16 mouse cellular contexts compared by ENCODE assay signal in the genomic region with DNA sequence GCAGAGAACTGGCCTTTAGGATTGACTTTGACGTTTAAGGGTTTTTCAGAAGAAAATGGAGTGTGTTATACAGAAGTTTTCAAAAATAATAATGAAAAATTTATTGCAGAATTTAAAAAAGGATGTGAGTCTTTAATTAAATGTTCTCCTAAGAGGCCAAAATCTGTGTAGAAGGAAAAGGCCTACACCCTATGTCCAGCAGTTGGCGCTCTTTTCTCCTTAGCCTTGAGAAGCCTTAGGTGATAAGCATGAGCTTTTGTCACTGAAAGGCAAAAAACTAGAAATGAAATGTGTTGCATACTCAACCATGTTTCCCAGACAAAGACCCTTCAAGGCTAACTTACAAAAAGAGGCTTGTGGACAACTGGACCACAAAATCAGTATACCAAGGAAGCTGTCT.
DNase-seq lines count a peak whose midpoint lies in the region; TF ChIP-seq lines count a peak whose summit lies in the region.
"Had no signal": no experiment of that assay in that cellular context is flagged by ENCODE, and none has a peak within 500 bp of the region (broad histone marks: within the 10 kb centered on the region; RNA-seq: fewer than 3 reads in every experiment).

No protein-coding gene starts in this region.

- H3K27ac ChIP-seq in layer of hippocampus, adult 2 months = no peak overlapping the region
- H3K27ac ChIP-seq in thymus, adult 2 months (ENCODE audit: control insufficient read depth, insufficient read depth, low read length) = no peak overlapping the region
- H3K27ac ChIP-seq: embryonic facial prominence, embryonic 13.5 days; hindbrain, embryonic 12.5 days; liver, embryonic 15.5 days; macrophage; neural tube, embryonic 12.5 days had no signal

- DNase-seq in layer of hippocampus, adult 2 months (ENCODE audit: low spot score in 2 of 2) = no peak
- no peak for DNase-seq in layer of hippocampus, adult 18-20 months (ENCODE audit: low spot score in 2 of 2)
- peak; percentile 2 for DNase-seq in thymus, adult 2 months
- no peak for DNase-seq in thymus, postnatal 36 days
- peak; percentile 10 for DNase-seq in ZHBTc4 (ENCODE audit: low read depth, low spot score)
- DNase-seq in adrenal gland, postnatal 4 days (ENCODE audit: low spot score in 2 of 2) = no peak
- no peak for DNase-seq in layer of hippocampus, adult 9-10 months (ENCODE audit: low spot score)
- DNase-seq: adrenal gland, adult 8-10 months; cerebellum, adult 9-11 months; gastrocnemius, postnatal 14 days; kidney, postnatal 4 days had no signal

- TF ChIP-seq CTCF in layer of hippocampus, adult 2 months (conservative IDR thresholded peaks at IDR 0.05) = peak; percentile 56
- no peak for TF ChIP-seq CTCF in thymus, adult 2 months (IDR thresholded peaks at IDR 0.05; ENCODE audit: borderline replicate concordance, control insufficient read depth, extremely low read depth, insufficient read depth, low read length, poor library complexity)

- no peak for TF ChIP-seq POLR2A in thymus, adult 2 months (IDR thresholded peaks at IDR 0.05; ENCODE audit: control insufficient read depth, extremely low read depth, insufficient read depth, low read length, poor library complexity)

- no peak overlapping the region for H3K4me3 ChIP-seq in layer of hippocampus, adult 2 months
- H3K4me3 ChIP-seq in thymus, adult 2 months (ENCODE audit: control insufficient read depth, insufficient read depth, low read length) = no peak overlapping the region
- H3K4me3 ChIP-seq: embryonic facial prominence, embryonic 13.5 days; hindbrain, embryonic 12.5 days; liver, embryonic 15.5 days; neural tube, embryonic 12.5 days had no signal

- H3K4me1 ChIP-seq in thymus, adult 2 months (replicated peaks; ENCODE audit: control insufficient read depth, insufficient read depth, low read length) = no peaks in the 10 kb centered on the region
- H3K4me1 ChIP-seq: embryonic facial prominence, embryonic 13.5 days; hindbrain, embryonic 12.5 days; liver, embryonic 15.5 days; neural tube, embryonic 12.5 days had no signal

- no peaks in the 10 kb centered on the region for H3K27me3 ChIP-seq in thymus, adult 2 months (ENCODE audit: control insufficient read depth, insufficient read depth, low read length)
- H3K27me3 ChIP-seq: embryonic facial prominence, embryonic 13.5 days; hindbrain, embryonic 12.5 days; liver, embryonic 15.5 days; neural tube, embryonic 12.5 days had no signal

- 95% methylated on average over 2 of the region's 2 CpGs for WGBS in thymus, adult 2 months

- H3K36me3 ChIP-seq in thymus, adult 2 months (ENCODE audit: control insufficient read depth, insufficient read depth, low read length) = no peaks in the 10 kb centered on the region
- H3K36me3 ChIP-seq: embryonic facial prominence, embryonic 13.5 days; hindbrain, embryonic 12.5 days; liver, embryonic 15.5 days; neural tube, embryonic 12.5 days had no signal

Comparison
In these comparisons a context has a peak if more than half of its experiments do, and no peak if none do; other contexts are left out.
1. DNase-seq: peak in thymus, adult 2 months (single experiment) and ZHBTc4 (single experiment); none in layer of hippocampus, adult 2 months (0 of 2), layer of hippocampus, adult 18-20 months (0 of 2), thymus, postnatal 36 days (0 of 2), adrenal gland, postnatal 4 days (0 of 2) and layer of hippocampus, adult 9-10 months (single experiment).